Mouse (Mus musculus): ENCODE data around the gene Ppp1r2.
"Not testable (repeated sequence)": the region's sequence is repeated elsewhere in the genome, so short reads cannot be mapped to it uniquely, and the experiment has no call there.

The Ppp1r2 gene

GRCm38 (mm10) chr16:31274674-31275460 is at the start of gene Ppp1r2:
TSS of gene Ppp1r2 (minus strand) at chr16:31275277.
- peak; percentile 92 for DNase-seq (ENCODE audit: low spot score)

GRCm38 (mm10) chr16:31321501-31321900 is 46.4 kb upstream of the Ppp1r2 start:
- DNase-seq (ENCODE audit: low spot score) = no peak

GRCm38 (mm10) chr16:31320954-31321353 is 45.9 kb upstream of the Ppp1r2 start:
- DNase-seq (ENCODE audit: low spot score) = no peak

GRCm38 (mm10) chr16:31319723-31320122 is 44.6 kb upstream of the Ppp1r2 start:
- not testable (repeated sequence) for DNase-seq (ENCODE audit: low spot score)

GRCm38 (mm10) chr16:31319316-31319715 is 44.2 kb upstream of the Ppp1r2 start:
- peak; percentile 20 for DNase-seq (ENCODE audit: low spot score)

- DNase-seq (ENCODE audit: low spot score) = no peak
Observed at GRCm38 (mm10) chr16:31318418-31318817, 43.3 kb upstream of the Ppp1r2 start.

GRCm38 (mm10) chr16:31316246-31317143 is 41.4 kb upstream of the Ppp1r2 start:
- DNase-seq (ENCODE audit: low spot score) = peak; percentile 77

GRCm38 (mm10) chr16:31315294-31315693 is 40.2 kb upstream of the Ppp1r2 start:
- DNase-seq (ENCODE audit: low spot score) = no peak

GRCm38 (mm10) chr16:31314497-31315233 is 39.6 kb upstream of the Ppp1r2 start, which contains the start of gene Apod:
TSS of gene Apod (minus strand) at chr16:31314808.
- DNase-seq (ENCODE audit: low spot score) = no peak

GRCm38 (mm10) chr16:31313611-31314010 is 38.5 kb upstream of the Ppp1r2 start:
- DNase-seq (ENCODE audit: low spot score) = no peak

GRCm38 (mm10) chr16:31312296-31312695 is 37.2 kb upstream of the Ppp1r2 start:
- DNase-seq (ENCODE audit: low spot score) = no peak

- no peak for DNase-seq (ENCODE audit: low spot score)
Observed at GRCm38 (mm10) chr16:31305199-31305919, 30.3 kb upstream of the Ppp1r2 start.

GRCm38 (mm10) chr16:31303276-31303675 is 28.2 kb upstream of the Ppp1r2 start:
- no peak for DNase-seq (ENCODE audit: low spot score)

- no peak for DNase-seq (ENCODE audit: low spot score)
Observed at GRCm38 (mm10) chr16:31300883-31301532, 25.9 kb upstream of the Ppp1r2 start.

- DNase-seq (ENCODE audit: low spot score) = no peak
Observed at GRCm38 (mm10) chr16:31300467-31300866, 25.4 kb upstream of the Ppp1r2 start.

GRCm38 (mm10) chr16:31299960-31300353 is 24.9 kb upstream of the Ppp1r2 start:
- no peak for DNase-seq (ENCODE audit: low spot score)

- DNase-seq (ENCODE audit: low spot score) = no peak
Observed at GRCm38 (mm10) chr16:31299164-31299959, 24.3 kb upstream of the Ppp1r2 start.

GRCm38 (mm10) chr16:31297113-31297512 is 22.0 kb upstream of the Ppp1r2 start:
- no peak for DNase-seq (ENCODE audit: low spot score)

- DNase-seq (ENCODE audit: low spot score) = no peak
Observed at GRCm38 (mm10) chr16:31293761-31294160, 18.7 kb upstream of the Ppp1r2 start.

- peak; percentile 78 for DNase-seq (ENCODE audit: low spot score)
Observed at GRCm38 (mm10) chr16:31290751-31291365, 15.8 kb upstream of the Ppp1r2 start.

Measured in lung, postnatal 25 days (tissue).